Mouse (Mus musculus): ENCODE results near the gene Prpf4b. TPM values are rescaled to one million over a fixed set of nuclear protein-coding genes. Genes with fewer than 3 reads are reported as not detected.

The Prpf4b gene
- polyA plus RNA-seq (2017; shearing (Covaris generic)), result 97.7 TPM

GRCm38 (mm10) chr13:34875166-34875710 is at the start of gene Prpf4b:
Prpf4b (plus strand) TSS chr13:34875302.

DNA sequence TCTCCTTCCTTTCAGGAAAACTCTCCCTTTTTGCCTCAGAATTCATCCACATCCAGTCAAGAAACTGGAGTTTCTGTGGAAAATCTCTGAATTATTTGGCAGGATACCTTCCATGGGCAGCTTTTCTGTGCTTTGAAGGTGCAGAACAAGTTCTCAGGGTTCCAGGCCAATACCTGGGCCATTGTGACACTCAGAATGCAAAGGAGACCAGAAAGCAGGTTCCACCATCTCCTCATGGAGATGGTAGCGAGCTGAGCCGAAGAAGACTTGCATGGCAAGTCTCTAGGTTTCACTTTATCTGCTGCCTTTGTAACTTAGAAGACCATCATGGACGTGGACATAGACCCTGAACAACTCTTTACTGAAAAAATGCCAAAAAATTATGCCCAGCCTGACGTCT is 49.1 kb downstream of the Prpf4b start, which contains the start of the genes Fam217a and 4933417A18Rik:
Fam217a (minus strand) TSS at position 101 of the 400 bp plus-strand sequence.
4933417A18Rik (plus strand) TSS at position 200 of the 400 bp plus-strand sequence.

Other genes starting within 250 kb of the Prpf4b start
- gene Pxdc1, start 221.8 kb upstream of the Prpf4b start, polyA plus RNA-seq (2017; shearing (Covaris generic)), result 0.77 TPM
- gene Fam50b, start 140.5 kb upstream of the Prpf4b start, polyA plus RNA-seq (2017; shearing (Covaris generic)), result not detected
- 0.19 TPM for gene Fam217a, start 49.0 kb downstream of the Prpf4b start, polyA plus RNA-seq (2017; shearing (Covaris generic))
- not detected for gene 4933417A18Rik, start 49.1 kb downstream of the Prpf4b start, polyA plus RNA-seq (2017; shearing (Covaris generic))
- not detected for gene Eci3, start 88.5 kb downstream of the Prpf4b start, polyA plus RNA-seq (2017; shearing (Covaris generic))
- gene Eci2, start 151.8 kb downstream of the Prpf4b start, polyA plus RNA-seq (2017; shearing (Covaris generic)), result 59.3 TPM

Data from CD4-positive, CD25-positive, alpha-beta regulatory T cell (primary cell).